Mouse (Mus musculus): ENCODE measurements around the gene Tspan11. TPM values are rescaled to one million over a fixed set of nuclear protein-coding genes. Genes with fewer than 3 reads are reported as not detected.
A peak's percentile ranks its signal among the peaks of the same experiment; 100 is the strongest.

Tspan11 gene
- 9.8 and 14.7 TPM in 2 replicates for polyA plus RNA-seq (2015; fragmentation: Nextera tagmentation; extraction: Ambion mirVana)

DNA sequence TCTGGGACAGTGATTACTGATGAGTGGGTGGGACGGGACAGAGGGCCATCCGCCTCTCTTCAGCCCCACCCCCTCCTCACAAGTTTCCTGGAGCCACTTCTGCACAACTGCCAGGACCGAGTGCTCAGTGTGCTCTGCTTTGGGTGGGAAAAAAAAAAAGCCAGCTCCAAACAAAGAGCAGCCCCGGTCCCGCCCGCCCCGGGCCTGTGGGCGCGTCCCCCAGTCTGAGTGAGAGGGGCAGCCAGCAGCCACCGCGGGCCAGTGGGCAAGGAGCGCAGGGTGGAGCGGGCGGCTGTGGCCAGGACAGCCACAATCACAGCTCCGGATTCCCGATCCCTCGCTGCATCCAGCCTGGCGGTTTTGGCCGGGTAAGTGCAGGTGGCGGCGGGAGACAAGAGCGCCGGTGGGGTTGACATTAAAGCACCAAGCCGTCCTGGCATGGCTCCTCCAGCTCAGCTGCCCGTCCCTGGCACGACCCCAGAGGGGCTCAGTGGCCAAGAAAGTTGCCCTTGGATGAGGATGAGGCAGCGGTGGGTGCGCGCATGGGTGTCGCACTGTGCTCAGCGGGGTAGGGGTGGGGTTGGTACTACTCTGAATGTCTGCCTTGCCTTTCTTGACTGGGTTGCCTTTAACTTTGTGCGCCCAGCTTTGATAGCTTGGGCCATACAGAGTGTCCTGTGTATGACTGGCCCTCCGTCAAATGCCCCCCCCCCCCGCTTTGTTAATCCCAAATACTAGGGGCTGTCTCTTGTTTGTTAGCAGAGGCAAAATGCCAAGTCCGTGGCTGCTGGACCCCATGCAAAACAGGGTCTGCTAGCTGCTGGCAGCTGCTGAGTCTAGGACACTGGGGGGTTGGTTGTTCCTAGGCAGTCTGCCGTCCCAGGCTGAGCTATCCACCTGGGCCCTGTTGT lies at the start of gene Tspan11:
Gene Tspan11 (plus strand): TSS at position 79 of the 911 bp plus-strand sequence.
- Histone ChIP-seq H3K36me3 (no peaks in the 10 kb centered on the region), H3K27ac (replicated peaks) (peak within 1 kb of the TSS; percentile 93), H3K4me1 (replicated peaks) (peaks cover 55% of the 10 kb centered on the region), H3K9me3 (no peaks in the 10 kb centered on the region), H3K4me2 (peak within 1 kb of the TSS; percentile 88), H3K9ac (peak within 1 kb of the TSS; percentile 84), H3K4me3 (peak within 1 kb of the TSS; percentile 55), H3K27me3 (no peaks in the 10 kb centered on the region)
- WGBS: under 1% methylated on average over 36 of the region's 36 CpGs
- peak; percentile 86 for ATAC-seq (ENCODE audit: low read depth)

DNA sequence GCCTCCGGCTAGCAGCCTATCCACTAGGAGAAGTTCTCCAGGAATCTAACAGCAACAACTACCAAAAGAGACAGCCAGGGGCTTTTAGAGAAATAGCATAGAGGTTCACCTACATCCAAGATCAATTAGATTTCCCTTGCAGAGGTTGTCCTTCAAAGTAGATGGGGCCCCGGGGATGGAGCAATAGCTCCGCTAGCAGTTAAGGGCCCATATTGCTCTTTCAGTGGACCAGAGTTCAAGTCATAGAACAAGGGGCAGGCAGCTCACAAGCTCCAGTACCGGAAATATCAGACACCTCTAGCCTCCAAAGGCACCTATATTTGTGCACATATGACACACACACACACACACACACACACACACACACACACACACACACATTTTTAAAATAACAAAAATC lies 49.5 kb upstream of the Tspan11 start:
- no peaks in the 10 kb centered on the region for H3K4me1 ChIP-seq (replicated peaks)
- no peak overlapping the region for H3K27ac ChIP-seq (replicated peaks)
- H3K36me3 ChIP-seq: no peaks in the 10 kb centered on the region
- WGBS: 91% methylated on average over 4 of the region's 4 CpGs
- no peak overlapping the region for H3K4me2 ChIP-seq
- no peak for ATAC-seq (ENCODE audit: low read depth)
- H3K9ac ChIP-seq: no peak overlapping the region
- H3K9me3 ChIP-seq: no peaks in the 10 kb centered on the region
- no peak overlapping the region for H3K4me3 ChIP-seq
- no peaks in the 10 kb centered on the region for H3K27me3 ChIP-seq

DNA sequence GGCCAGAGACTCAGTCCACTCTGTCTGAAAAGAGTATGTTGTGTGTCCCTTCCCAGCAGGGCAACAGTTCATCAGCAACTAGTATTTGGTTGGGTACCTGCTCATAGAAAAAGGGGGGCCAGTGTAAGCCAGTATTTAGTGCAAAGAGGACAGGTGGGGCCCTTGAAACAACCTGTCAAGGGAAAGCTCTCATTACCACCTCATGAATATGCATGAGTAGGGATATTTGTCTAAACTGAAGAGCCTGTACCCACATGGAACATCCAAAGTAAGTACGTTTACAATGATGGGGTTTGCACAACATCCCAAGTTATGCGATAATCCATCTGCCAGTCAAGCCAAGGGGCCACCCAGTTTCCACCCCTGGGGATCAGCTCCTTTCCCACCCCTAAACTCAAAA lies 47.9 kb upstream of the Tspan11 start:
- Histone ChIP-seq H3K27me3 (no peaks in the 10 kb centered on the region), H3K36me3 (no peaks in the 10 kb centered on the region), H3K9ac (no peak overlapping the region), H3K4me2 (no peak overlapping the region), H3K4me1 (replicated peaks) (no peaks in the 10 kb centered on the region), H3K4me3 (no peak overlapping the region), H3K27ac (replicated peaks) (no peak overlapping the region), H3K9me3 (no peaks in the 10 kb centered on the region)
- WGBS: 86% methylated on average over 2 of the region's 2 CpGs
- ATAC-seq (ENCODE audit: low read depth): no peak

DNA sequence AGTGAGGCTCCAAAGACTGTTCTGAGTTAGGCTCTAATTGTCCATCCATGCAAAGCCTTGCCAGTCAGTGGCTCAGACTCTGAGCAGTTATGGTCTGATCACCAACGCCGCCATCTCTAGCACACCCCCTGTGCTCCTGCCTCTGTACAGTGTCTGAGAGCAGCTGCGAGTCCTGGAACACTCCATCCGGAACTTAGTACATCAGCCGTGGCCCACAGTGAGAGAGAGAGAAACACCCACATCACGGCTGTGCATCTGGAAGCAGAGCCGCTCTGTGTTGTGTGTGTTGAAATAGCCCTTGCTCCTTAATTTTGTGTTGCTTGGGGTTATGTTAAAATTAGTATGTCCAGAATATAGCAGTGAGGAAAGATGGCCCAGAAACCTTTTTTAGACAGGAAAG lies 47.2 kb upstream of the Tspan11 start:
- Histone ChIP-seq H3K27me3 (no peaks in the 10 kb centered on the region), H3K4me2 (no peak overlapping the region), H3K4me3 (no peak overlapping the region), H3K9me3 (no peaks in the 10 kb centered on the region), H3K9ac (no peak overlapping the region), H3K27ac (replicated peaks) (no peak overlapping the region), H3K36me3 (no peaks in the 10 kb centered on the region), H3K4me1 (replicated peaks) (no peaks in the 10 kb centered on the region)
- WGBS: 77% methylated on average over 7 of the region's 7 CpGs
- no peak for ATAC-seq (ENCODE audit: low read depth)

DNA sequence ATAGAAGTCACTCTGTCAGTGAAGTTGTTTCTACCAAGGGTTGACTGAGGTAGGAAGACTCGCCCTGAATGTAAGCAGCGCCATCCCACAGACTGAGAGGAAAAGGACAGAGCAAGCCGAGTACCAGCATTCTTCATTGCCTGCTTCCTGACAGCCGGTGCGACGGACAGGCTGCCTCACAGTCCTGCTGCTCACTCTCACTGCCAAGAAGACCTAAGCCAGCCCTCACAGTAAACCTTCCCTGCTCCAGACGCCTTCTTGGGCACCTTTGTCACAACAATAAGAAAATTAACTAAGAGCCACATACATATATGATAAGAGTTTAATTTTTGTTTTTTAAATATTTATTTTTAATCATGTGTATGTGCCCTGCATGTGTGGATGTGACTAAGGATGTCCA lies 46.1 kb upstream of the Tspan11 start:
- H3K27ac ChIP-seq (replicated peaks): no peak overlapping the region
- no peaks in the 10 kb centered on the region for H3K36me3 ChIP-seq
- WGBS: 83% methylated on average over 7 of the region's 7 CpGs
- no peaks in the 10 kb centered on the region for H3K4me1 ChIP-seq (replicated peaks)
- no peak for ATAC-seq (ENCODE audit: low read depth)
- no peak overlapping the region for H3K4me3 ChIP-seq
- no peaks in the 10 kb centered on the region for H3K9me3 ChIP-seq
- H3K27me3 ChIP-seq: no peaks in the 10 kb centered on the region
- no peak overlapping the region for H3K4me2 ChIP-seq
- no peak overlapping the region for H3K9ac ChIP-seq

DNA sequence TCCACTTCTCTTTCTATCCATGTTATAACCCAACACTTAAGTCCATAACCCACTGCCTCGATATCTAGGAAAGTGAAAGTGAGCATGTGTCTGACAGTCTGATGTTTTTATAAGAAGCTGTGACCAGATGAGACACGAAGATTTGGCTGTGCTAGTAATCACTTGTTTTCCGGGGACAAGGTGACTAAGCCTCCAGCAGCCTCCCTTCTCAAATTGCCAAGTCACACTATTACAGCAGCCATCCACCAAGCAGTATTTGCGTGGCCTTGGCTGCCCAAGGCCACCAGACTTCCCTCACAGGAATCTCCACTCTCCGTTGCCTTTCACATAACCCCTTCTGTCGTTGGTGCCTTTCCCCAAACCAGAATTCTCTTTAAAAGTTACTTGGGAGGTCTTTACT lies 40.9 kb upstream of the Tspan11 start:
- H3K9ac ChIP-seq: no peak overlapping the region
- no peak overlapping the region for H3K4me2 ChIP-seq
- no peaks in the 10 kb centered on the region for H3K36me3 ChIP-seq
- no peaks in the 10 kb centered on the region for H3K9me3 ChIP-seq
- no peaks in the 10 kb centered on the region for H3K27me3 ChIP-seq
- ATAC-seq (ENCODE audit: low read depth): no peak
- H3K4me1 ChIP-seq (replicated peaks): no peaks in the 10 kb centered on the region
- no peak overlapping the region for H3K4me3 ChIP-seq
- WGBS: 87% methylated on average over 6 of the region's 6 CpGs
- no peak overlapping the region for H3K27ac ChIP-seq (replicated peaks)

DNA sequence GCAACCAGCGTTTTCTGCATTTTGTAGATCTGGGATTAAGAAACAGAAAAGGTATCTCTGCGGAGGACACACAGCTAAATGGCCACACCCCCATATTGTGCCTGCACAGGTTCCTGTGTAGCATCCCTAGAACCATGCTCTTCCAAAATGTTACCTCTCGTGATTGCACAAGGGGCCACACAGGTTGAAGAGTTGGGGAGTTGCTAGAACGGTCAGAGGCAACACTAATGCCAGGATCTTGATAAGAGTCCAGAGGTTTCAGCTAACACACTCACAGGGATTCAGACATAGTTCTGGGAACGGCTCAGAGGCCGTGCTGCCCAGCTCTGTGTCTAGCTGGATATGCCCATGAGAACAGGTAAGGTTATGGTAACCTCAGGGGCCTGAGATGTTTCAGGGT lies 37.9 kb upstream of the Tspan11 start:
- no peaks in the 10 kb centered on the region for H3K27me3 ChIP-seq
- H3K9me3 ChIP-seq: no peaks in the 10 kb centered on the region
- H3K4me1 ChIP-seq (replicated peaks): peaks cover 11% of the 10 kb centered on the region; the same call in 1 of the 2 replicates
- no peaks in the 10 kb centered on the region for H3K36me3 ChIP-seq
- no peak overlapping the region for H3K27ac ChIP-seq (replicated peaks)
- H3K4me3 ChIP-seq: no peak overlapping the region
- WGBS: 91% methylated on average over 6 of the region's 6 CpGs
- no peak overlapping the region for H3K9ac ChIP-seq
- H3K4me2 ChIP-seq: no peak overlapping the region
- ATAC-seq (ENCODE audit: low read depth): no peak

DNA sequence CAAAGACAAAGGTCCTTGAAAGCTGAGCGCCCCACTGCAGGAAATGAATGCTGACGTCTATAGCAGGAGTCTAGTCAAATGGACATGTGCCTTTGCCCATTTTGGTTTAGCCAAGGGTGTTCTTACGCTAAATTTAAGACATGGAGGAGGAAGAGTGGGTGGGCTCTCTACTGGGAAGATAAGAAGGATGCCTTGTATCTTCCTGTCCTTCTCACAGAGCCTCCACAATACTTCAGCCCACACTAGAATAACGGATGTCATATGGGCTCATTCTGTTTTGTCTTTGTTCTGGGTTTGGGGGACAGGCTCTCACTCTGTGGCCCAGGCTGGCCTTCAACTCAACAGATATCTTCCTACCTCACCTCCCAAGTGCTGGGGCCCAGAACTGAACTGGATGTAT lies 35.8 kb upstream of the Tspan11 start:
- Histone ChIP-seq H3K36me3 (no peaks in the 10 kb centered on the region), H3K9me3 (no peaks in the 10 kb centered on the region)
- no peak for ATAC-seq (ENCODE audit: low read depth)

DNA sequence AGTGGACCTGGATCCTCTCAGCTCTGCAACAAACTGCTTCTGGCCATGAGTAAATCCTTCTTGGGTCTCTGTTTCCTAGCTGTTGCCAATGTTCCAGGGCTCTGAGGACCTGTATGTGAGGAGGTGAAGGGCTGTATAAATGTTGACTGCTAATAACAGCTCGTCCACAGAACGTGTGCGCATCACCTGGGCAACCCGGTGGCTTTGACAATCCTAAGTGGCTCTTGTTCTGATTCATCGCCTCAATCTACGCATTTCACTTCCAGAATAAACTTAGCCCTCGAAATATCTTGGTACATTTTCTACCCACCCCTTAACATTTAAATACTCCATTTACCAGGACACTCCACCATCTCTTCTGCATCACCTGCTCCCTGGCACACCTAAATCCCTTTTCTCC lies 34.1 kb upstream of the Tspan11 start:
- H3K27me3 ChIP-seq: no peaks in the 10 kb centered on the region
- H3K4me2 ChIP-seq: no peak overlapping the region
- ATAC-seq (ENCODE audit: low read depth): no peak
- no peak overlapping the region for H3K4me3 ChIP-seq
- WGBS: 93% methylated on average over 7 of the region's 7 CpGs
- H3K36me3 ChIP-seq: no peaks in the 10 kb centered on the region
- peaks cover 25% of the 10 kb centered on the region for H3K4me1 ChIP-seq (replicated peaks)
- H3K9ac ChIP-seq: no peak overlapping the region
- no peak overlapping the region for H3K27ac ChIP-seq (replicated peaks)
- no peaks in the 10 kb centered on the region for H3K9me3 ChIP-seq

More for the DNA sequence above, 35.8 kb upstream of the Tspan11 start:
- WGBS: 91% methylated on average over 4 of the region's 4 CpGs
- no peak overlapping the region for H3K4me3 ChIP-seq
- no peaks in the 10 kb centered on the region for H3K27me3 ChIP-seq
- H3K4me1 ChIP-seq (replicated peaks): peaks cover 25% of the 10 kb centered on the region
- H3K27ac ChIP-seq (replicated peaks): no peak overlapping the region
- H3K4me2 ChIP-seq: no peak overlapping the region
- H3K9ac ChIP-seq: no peak overlapping the region

DNA sequence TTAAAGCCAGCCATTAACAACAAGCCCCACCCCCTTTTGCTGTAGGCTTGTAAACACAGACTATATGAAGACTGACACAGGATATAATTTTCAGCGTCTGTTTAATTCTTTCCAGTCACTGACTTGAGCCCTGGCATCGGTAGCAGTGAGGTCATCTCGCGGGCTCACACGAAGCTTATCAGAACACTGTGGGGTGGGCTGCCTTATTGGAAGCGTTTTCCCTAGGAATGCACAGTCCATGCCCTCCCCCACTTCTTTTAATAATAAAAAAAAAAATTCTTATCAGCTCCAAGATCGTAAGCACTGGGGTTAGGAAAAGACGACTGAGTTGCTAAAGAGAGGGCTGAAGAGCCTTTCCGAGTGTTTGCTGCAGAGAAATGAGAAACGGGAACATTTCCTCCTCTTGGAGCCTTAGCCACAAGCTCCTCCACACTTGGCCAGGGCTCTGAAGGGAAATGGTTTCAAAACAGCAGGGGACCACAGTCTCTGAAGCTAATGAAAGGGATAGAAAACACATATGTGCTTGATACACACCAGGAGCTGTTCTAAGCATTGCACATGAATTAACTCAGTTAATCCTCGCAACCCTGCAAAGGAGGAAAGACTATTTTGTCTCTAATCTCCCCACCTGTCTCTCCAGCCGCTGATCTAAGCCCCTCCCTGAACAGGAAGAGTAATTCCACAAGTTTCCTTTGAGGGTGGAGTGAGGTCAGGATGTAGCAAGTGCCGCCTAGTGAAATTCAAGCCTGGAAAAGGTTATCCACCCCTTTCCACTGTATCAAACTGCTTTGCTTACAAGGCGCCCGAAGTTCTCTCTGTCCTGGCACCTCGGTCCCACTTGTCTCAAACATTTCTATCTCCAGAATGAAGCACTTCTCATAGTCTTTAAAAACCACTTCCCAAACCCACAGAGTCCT lies 33.4 kb upstream of the Tspan11 start:
- Histone ChIP-seq H3K27me3 (no peaks in the 10 kb centered on the region), H3K4me2 (no peak overlapping the region), H3K9ac (no peak overlapping the region), H3K27ac (replicated peaks) (peak overlapping the region; percentile 20; the same call in 1 of the 2 replicates), H3K36me3 (no peaks in the 10 kb centered on the region), H3K9me3 (no peaks in the 10 kb centered on the region), H3K4me1 (replicated peaks) (peaks cover 25% of the 10 kb centered on the region), H3K4me3 (no peak overlapping the region)
- no peak for ATAC-seq (ENCODE audit: low read depth)
- WGBS: 53% methylated on average over 16 of the region's 16 CpGs

DNA sequence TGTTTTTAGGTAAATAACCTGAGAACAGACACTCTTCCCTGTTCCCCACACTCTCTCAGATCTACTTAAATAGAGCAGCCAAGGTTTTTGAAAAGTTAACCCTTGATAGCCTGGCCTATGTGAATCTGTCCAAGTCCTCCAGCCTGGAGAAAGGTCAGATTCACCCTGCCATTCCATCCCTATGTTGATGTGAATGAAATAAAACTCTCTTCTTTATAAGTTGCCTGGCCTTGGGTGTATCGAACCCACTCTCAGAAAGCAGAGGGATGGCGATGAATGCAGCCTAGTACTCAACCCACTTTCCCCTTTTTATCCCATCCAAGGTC lies 32.7 kb upstream of the Tspan11 start:
- no peak overlapping the region for H3K4me3 ChIP-seq
- no peaks in the 10 kb centered on the region for H3K27me3 ChIP-seq
- no peaks in the 10 kb centered on the region for H3K9me3 ChIP-seq
- H3K4me2 ChIP-seq: no peak overlapping the region
- no peak overlapping the region for H3K27ac ChIP-seq (replicated peaks)
- ATAC-seq (ENCODE audit: low read depth): no peak
- H3K4me1 ChIP-seq (replicated peaks): peaks cover 25% of the 10 kb centered on the region
- no peak overlapping the region for H3K9ac ChIP-seq
- no peaks in the 10 kb centered on the region for H3K36me3 ChIP-seq
- 92% methylated on average over 2 of the region's 2 CpGs for WGBS

DNA sequence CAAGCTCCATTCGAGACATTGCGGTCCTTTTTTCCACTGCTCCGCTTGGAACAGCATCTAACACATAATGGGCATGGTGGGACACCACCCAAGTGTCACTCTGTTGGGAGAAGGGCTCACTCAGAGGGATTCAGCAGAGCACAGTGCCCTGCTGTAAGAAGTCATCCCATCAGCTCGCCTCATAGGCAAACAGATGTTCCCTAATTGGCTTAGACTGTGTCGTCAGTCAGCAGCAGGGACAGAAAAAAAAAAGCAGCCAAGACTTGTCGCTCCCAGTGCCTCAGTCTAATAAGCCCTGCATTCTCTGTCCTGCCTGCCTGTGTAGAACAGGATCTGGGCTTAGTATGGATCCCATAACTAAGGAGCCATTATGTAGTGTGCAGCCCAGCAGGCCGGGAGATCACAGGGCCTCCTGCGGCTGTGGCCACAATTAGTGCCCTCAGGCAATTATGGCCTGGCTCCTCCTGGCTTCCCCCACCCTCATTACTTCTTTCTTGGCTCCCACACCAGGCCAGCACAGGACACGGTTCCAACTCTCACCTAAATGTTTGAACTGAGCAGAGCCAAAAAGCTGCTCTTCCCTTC lies 31.6 kb upstream of the Tspan11 start:
- ATAC-seq (ENCODE audit: low read depth): peak; percentile 54; the same call in 1 of the 2 replicates
- peak overlapping the region; percentile 64 for H3K27ac ChIP-seq (replicated peaks)

More for the DNA sequence above, 31.6 kb upstream of the Tspan11 start:
- Histone ChIP-seq H3K4me2 (no peak overlapping the region), H3K4me3 (no peak overlapping the region), H3K9ac (no peak overlapping the region), H3K27me3 (no peaks in the 10 kb centered on the region), H3K36me3 (no peaks in the 10 kb centered on the region), H3K4me1 (replicated peaks) (peaks cover 25% of the 10 kb centered on the region), H3K9me3 (no peaks in the 10 kb centered on the region)
- WGBS: 32% methylated on average over 9 of the region's 9 CpGs

Measured in neural tube, embryonic 13.5 days (tissue).